Mouse (Mus musculus): ENCODE measurements at regions not wholly inside any gene's neighbourhood (a gene's known extent, or its start where the extent isn't known, plus 50 kb on each side); places are given as distances from the start of the nearest gene placed in this dataset.

- DNase-seq (ENCODE audit: low spot score in 2 of 2) = no peak
These were observed 645.1 kb downstream of the Pdha2 start for GRCm38 (mm10) chr3:140566996-140567517.

GRCm38 (mm10) chr3:140554736-140555135, 657.4 kb downstream of the Pdha2 start:
- DNase-seq (ENCODE audit: low spot score in 2 of 2) = no peak

- peak in 1 of 2 experiments; percentile 1 for DNase-seq (ENCODE audit: low spot score in 2 of 2)
These were observed 663.7 kb downstream of the Pdha2 start for GRCm38 (mm10) chr3:140548483-140548882.

GRCm38 (mm10) chr3:140531747-140532502, 680.2 kb downstream of the Pdha2 start:
- peak; percentile 5 to 8 for DNase-seq (ENCODE audit: low spot score in 2 of 2)

GRCm38 (mm10) chr3:140521653-140522278, 690.4 kb downstream of the Pdha2 start:
- no peak for DNase-seq (ENCODE audit: low spot score in 2 of 2)

- no peak for DNase-seq (ENCODE audit: low spot score in 2 of 2)
These were observed 701.3 kb downstream of the Pdha2 start for GRCm38 (mm10) chr3:140510835-140511234.

- no peak for DNase-seq (ENCODE audit: low spot score in 2 of 2)
These were observed 702.1 kb downstream of the Pdha2 start for GRCm38 (mm10) chr3:140510094-140510493.

GRCm38 (mm10) chr3:140494134-140494533, 718.0 kb downstream of the Pdha2 start:
- no peak for DNase-seq (ENCODE audit: low spot score in 2 of 2)

GRCm38 (mm10) chr3:140477670-140478208, 734.4 kb downstream of the Pdha2 start:
- DNase-seq (ENCODE audit: low spot score in 2 of 2) = no peak

- no peak for DNase-seq (ENCODE audit: low spot score in 2 of 2)
These were observed 735.6 kb downstream of the Pdha2 start for GRCm38 (mm10) chr3:140476534-140476933.

GRCm38 (mm10) chr3:140452513-140452912, 759.6 kb downstream of the Pdha2 start:
- peak in 1 of 2 experiments; percentile 2 for DNase-seq (ENCODE audit: low spot score in 2 of 2)

- DNase-seq (ENCODE audit: low spot score in 2 of 2) = no peak
These were observed 761.0 kb downstream of the Pdha2 start for GRCm38 (mm10) chr3:140451148-140451547.

- no peak for DNase-seq (ENCODE audit: low spot score in 2 of 2)
These were observed 802.9 kb downstream of the Pdha2 start for GRCm38 (mm10) chr3:140409239-140409638.

Data from layer of hippocampus, adult 18-20 months (tissue).